Mouse (Mus musculus) C2C12 (cell line): ENCODE measurements around the gene Dnajc25.

Experiments used
- CTCF ChIP-seq: IDR thresholded peaks from one replicate; pipeline ENCODE4 v1.5.1; 2011; ENCODE audit not compliant: control insufficient read depth, insufficient read depth, insufficient read length
- MAX ChIP-seq: IDR thresholded peaks from one replicate; pipeline ENCODE4 v1.6.1; 2011; ENCODE audit warnings: mild to moderate bottlenecking, control low read depth
- MYOG ChIP-seq: IDR thresholded peaks from one replicate; pipeline ENCODE4 v1.6.1; 2011; ENCODE audit not compliant: control insufficient read depth, insufficient read length; ENCODE audit errors: extremely low read depth

- TF ChIP-seq CTCF = no peak
- TF ChIP-seq MYOG = no peak
- TF ChIP-seq MAX = no peak
These were observed 2.7 kb upstream of the Dnajc25 start for GRCm38 (mm10) chr4:58992195-58992594.
